Mouse (Mus musculus): Measurements from ENCODE around the gene Kctd11.

Gene Kctd11

GRCm38 (mm10) chr11:69912716-69913530 is 31.7 kb upstream of the Kctd11 start:
- DNase-seq (ENCODE audit: low spot score) = no peak

- DNase-seq (ENCODE audit: low spot score) = no peak
Measured at GRCm38 (mm10) chr11:69911701-69912100, 30.5 kb upstream of the Kctd11 start.

GRCm38 (mm10) chr11:69910781-69911560 is 29.8 kb upstream of the Kctd11 start:
- no peak for DNase-seq (ENCODE audit: low spot score)

GRCm38 (mm10) chr11:69910177-69910576 is 29.0 kb upstream of the Kctd11 start:
- no peak for DNase-seq (ENCODE audit: low spot score)

GRCm38 (mm10) chr11:69909174-69909573 is 28.0 kb upstream of the Kctd11 start:
- no peak for DNase-seq (ENCODE audit: low spot score)

- no peak for DNase-seq (ENCODE audit: low spot score)
Measured at GRCm38 (mm10) chr11:69908645-69909044, 27.4 kb upstream of the Kctd11 start.

GRCm38 (mm10) chr11:69904311-69904710 is 23.1 kb upstream of the Kctd11 start:
- no peak for DNase-seq (ENCODE audit: low spot score)

GRCm38 (mm10) chr11:69902972-69903371 is 21.8 kb upstream of the Kctd11 start:
- DNase-seq (ENCODE audit: low spot score) = no peak

GRCm38 (mm10) chr11:69901993-69902392 is 20.8 kb upstream of the Kctd11 start:
- no peak for DNase-seq (ENCODE audit: low spot score)

- DNase-seq (ENCODE audit: low spot score) = peak; percentile 82
Measured at GRCm38 (mm10) chr11:69901406-69901846, 20.2 kb upstream of the Kctd11 start.

- DNase-seq (ENCODE audit: low spot score) = peak; percentile 77
Measured at GRCm38 (mm10) chr11:69900471-69901405, 19.5 kb upstream of the Kctd11 start, which contains the start of the genes 2810408A11Rik and Neurl4. Gene 2810408A11Rik (minus strand): TSS chr11:69900987. Gene Neurl4 (plus strand): TSS chr11:69901072.

GRCm38 (mm10) chr11:69899870-69900269 is 18.7 kb upstream of the Kctd11 start:
- DNase-seq (ENCODE audit: low spot score) = no peak

GRCm38 (mm10) chr11:69895291-69895690 is 14.1 kb upstream of the Kctd11 start, which contains the start of gene Acap1:
Gene Acap1 (minus strand): TSS chr11:69895539.
- DNase-seq (ENCODE audit: low spot score) = no peak

- DNase-seq (ENCODE audit: low spot score) = no peak
Measured at GRCm38 (mm10) chr11:69894671-69895070, 13.5 kb upstream of the Kctd11 start.

GRCm38 (mm10) chr11:69891482-69891881 is 10.3 kb upstream of the Kctd11 start:
- DNase-seq (ENCODE audit: low spot score) = no peak

- no peak for DNase-seq (ENCODE audit: low spot score)
Measured at GRCm38 (mm10) chr11:69886907-69887635, 5.9 kb upstream of the Kctd11 start.

- DNase-seq (ENCODE audit: low spot score) = no peak
Measured at GRCm38 (mm10) chr11:69884663-69885062, 3.5 kb upstream of the Kctd11 start.

GRCm38 (mm10) chr11:69884240-69884639 is 3.0 kb upstream of the Kctd11 start:
- no peak for DNase-seq (ENCODE audit: low spot score)

GRCm38 (mm10) chr11:69883527-69884151 is 2.4 kb upstream of the Kctd11 start:
- DNase-seq (ENCODE audit: low spot score) = no peak

- DNase-seq (ENCODE audit: low spot score) = no peak
Measured at GRCm38 (mm10) chr11:69883066-69883465, 1.9 kb upstream of the Kctd11 start.

All from ovary, postnatal 14 days (tissue).